Mouse (Mus musculus) MEL (cell line): ENCODE measurements around the gene Zfp949. TPM values are rescaled to one million over a fixed set of nuclear protein-coding genes. Genes with fewer than 3 reads are reported as not detected.
A peak's percentile ranks its signal among the peaks of the same experiment; 100 is the strongest.

Experiments
- DNase-seq: peaks from one replicate; pipeline ENCODE4 v3.0.0; 2011; ENCODE audit warnings: low read depth, low spot score
- H3K27ac ChIP-seq: 2 replicates; pipeline ENCODE4 v1.5.1; 2012; ENCODE audit warnings: low read depth, mild to moderate bottlenecking, control low read depth, low read length, moderate library complexity; ENCODE audit not compliant: control insufficient read depth
- H3K27me3 ChIP-seq, 2 experiments: fragments of 150-350 bp in 1 of 2; sonication (generic) in 1 of 2; 2 replicates each; pipeline ENCODE4 v1.6.1; 2012; ENCODE audit warnings: low read length in 2 of 2, mild to moderate bottlenecking in 2 of 2, improper control_type of control experiment in 1 of 2, moderate library complexity in 1 of 2; ENCODE audit not compliant: insufficient read depth in 2 of 2, control insufficient read depth in 1 of 2
- H3K36me3 ChIP-seq, 2 experiments: 2 replicates each; pipeline ENCODE4 v1.6.1; 2012 to 2014; ENCODE audit warnings: low read length in 2 of 2, improper control_type of control experiment in 1 of 2, inconsistent platforms in 1 of 2, mild to moderate bottlenecking in 1 of 2; ENCODE audit not compliant: insufficient read depth in 2 of 2, control insufficient read depth in 1 of 2
- H3K4me1 ChIP-seq, 2 experiments: fragments of 150-350 bp in 1 of 2; sonication (generic) in 1 of 2; 2 replicates each; pipeline ENCODE4 v1.6.1; 2012; ENCODE audit warnings: low read length in 2 of 2, improper control_type of control experiment in 1 of 2, mild to moderate bottlenecking in 1 of 2; ENCODE audit not compliant: insufficient read depth in 2 of 2, control insufficient read depth in 1 of 2
- H3K4me3 ChIP-seq, 2 experiments: fragments of 150-350 bp in 1 of 2; sonication (generic) in 1 of 2; 2 replicates each; pipeline ENCODE4 v1.5.1; 2012; ENCODE audit warnings: low read depth in 2 of 2, low read length in 2 of 2, mild to moderate bottlenecking in 2 of 2, moderate library complexity in 2 of 2, control low read depth in 1 of 2, improper control_type of control experiment in 1 of 2; ENCODE audit not compliant: control insufficient read depth in 1 of 2, insufficient read depth in 1 of 2
- H3K79me2 ChIP-seq: 2 replicates; pipeline ENCODE4 v1.6.1; 2012; ENCODE audit warnings: mild to moderate bottlenecking, low read length, moderate library complexity; ENCODE audit not compliant: control insufficient read depth, poor library complexity, insufficient read depth
- H3K9ac ChIP-seq: 2 replicates; pipeline ENCODE4 v1.6.1; 2012; ENCODE audit warnings: low read depth, mild to moderate bottlenecking, control low read depth, low read length, moderate library complexity; ENCODE audit not compliant: control insufficient read depth, poor library complexity, severe bottlenecking
- H3K9me3 ChIP-seq: fragments of 150-350 bp; sonication (generic); replicated peaks from 2 replicates; pipeline ENCODE4 v1.6.1; 2012; ENCODE audit warnings: mild to moderate bottlenecking, low read length, improper control_type of control experiment, moderate library complexity; ENCODE audit not compliant: insufficient read depth
- BHLHE40 ChIP-seq: IDR thresholded peaks from 2 replicates; pipeline ENCODE4 v1.6.1; 2012; ENCODE audit warnings: low read depth, mild to moderate bottlenecking, inconsistent platforms, low read length, improper control_type of control experiment, borderline replicate concordance
- CHD1 ChIP-seq: IDR thresholded peaks from 2 replicates; pipeline ENCODE4 v1.6.1; 2012; ENCODE audit warnings: low read depth, mild to moderate bottlenecking, inconsistent platforms, low read length, improper control_type of control experiment
- CHD2 ChIP-seq: IDR thresholded peaks from 2 replicates; pipeline ENCODE4 v1.6.1; 2011; ENCODE audit warnings: low read length, improper control_type of control experiment
- CTCF ChIP-seq, 3 experiments: IDR thresholded peaks in 2 of 3; conservative IDR thresholded peaks in 1 of 3; 2 replicates each; pipeline ENCODE4 v1.5.1; 2011 to 2012; ENCODE audit warnings: low read length in 3 of 3, low read depth in 2 of 3, mild to moderate bottlenecking in 2 of 3, improper control_type of control experiment in 1 of 3, inconsistent platforms in 1 of 3, mixed read lengths in 1 of 3, moderate library complexity in 1 of 3; ENCODE audit not compliant: control insufficient read depth in 1 of 3, insufficient read depth in 1 of 3, poor library complexity in 1 of 3, severe bottlenecking in 1 of 3
- E2F4 ChIP-seq: IDR thresholded peaks from 2 replicates; pipeline ENCODE4 v1.6.1; 2011; ENCODE audit warnings: low read depth, low read length, improper control_type of control experiment, borderline replicate concordance
- ELF1 ChIP-seq: IDR thresholded peaks from 2 replicates; pipeline ENCODE4 v1.6.1; 2014; ENCODE audit warnings: low read depth, mild to moderate bottlenecking, inconsistent platforms, low read length, improper control_type of control experiment, moderate library complexity
- EP300 ChIP-seq, 2 experiments: IDR thresholded peaks; 2 replicates each; pipeline ENCODE4 v1.6.1; 2011; ENCODE audit warnings: improper control_type of control experiment in 2 of 2, low read length in 2 of 2, low read depth in 1 of 2, mild to moderate bottlenecking in 1 of 2
- ETS1 ChIP-seq: IDR thresholded peaks from 2 replicates; pipeline ENCODE4 v1.6.1; 2012; ENCODE audit warnings: low read depth, mild to moderate bottlenecking, inconsistent platforms, low read length, improper control_type of control experiment, moderate library complexity
- GABPA ChIP-seq: IDR thresholded peaks from 2 replicates; pipeline ENCODE4 v1.6.1; 2012; ENCODE audit warnings: low read depth, mild to moderate bottlenecking, inconsistent platforms, low read length, improper control_type of control experiment, moderate library complexity
- GATA1 ChIP-seq: IDR thresholded peaks from 2 replicates; pipeline ENCODE4 v1.6.1; 2011; ENCODE audit warnings: low read depth, low read length, improper control_type of control experiment
- HCFC1 ChIP-seq: IDR thresholded peaks from 2 replicates; pipeline ENCODE4 v1.6.1; 2012; ENCODE audit warnings: low read depth, mild to moderate bottlenecking, inconsistent platforms, low read length, improper control_type of control experiment, moderate library complexity
- JUND ChIP-seq: IDR thresholded peaks from 2 replicates; pipeline ENCODE4 v1.6.1; 2011; ENCODE audit warnings: low read depth, mild to moderate bottlenecking, improper control_type of control experiment, low read length
- KAT2A ChIP-seq: conservative IDR thresholded peaks from 2 replicates; pipeline ENCODE4 v1.6.1; 2012; ENCODE audit warnings: low read depth, low read length, improper control_type of control experiment, inconsistent platforms
- MAX ChIP-seq: IDR thresholded peaks from 2 replicates; pipeline ENCODE4 v1.6.1; 2011; ENCODE audit warnings: low read length, improper control_type of control experiment
- MAZ ChIP-seq: IDR thresholded peaks from 2 replicates; pipeline ENCODE4 v1.6.1; 2012; ENCODE audit warnings: low read depth, mild to moderate bottlenecking, inconsistent platforms, low read length, improper control_type of control experiment
- MEF2A ChIP-seq: IDR thresholded peaks from 2 replicates; pipeline ENCODE4 v1.6.1; 2014; ENCODE audit warnings: low read depth, mild to moderate bottlenecking, inconsistent platforms, low read length, improper control_type of control experiment; ENCODE audit not compliant: poor library complexity, insufficient replicate concordance, severe bottlenecking; ENCODE audit errors: extremely low read depth
- MXI1 ChIP-seq: IDR thresholded peaks from 2 replicates; pipeline ENCODE4 v1.6.1; 2011; ENCODE audit warnings: mild to moderate bottlenecking, low read depth, low read length, improper control_type of control experiment
- MYB ChIP-seq: IDR thresholded peaks from 2 replicates; pipeline ENCODE4 v1.6.1; 2011; ENCODE audit warnings: mild to moderate bottlenecking, low read depth, low read length, improper control_type of control experiment
- MYC ChIP-seq: IDR thresholded peaks from 2 replicates; pipeline ENCODE4 v1.6.1; 2011; ENCODE audit warnings: low read depth, mild to moderate bottlenecking, low read length, improper control_type of control experiment, moderate library complexity
- NELFE ChIP-seq: IDR thresholded peaks from 2 replicates; pipeline ENCODE4 v1.6.1; 2011; ENCODE audit warnings: low read depth, low read length, improper control_type of control experiment
- NRF1 ChIP-seq: IDR thresholded peaks from 2 replicates; pipeline ENCODE4 v1.6.1; 2014; ENCODE audit warnings: low read depth, mild to moderate bottlenecking, inconsistent platforms, low read length, improper control_type of control experiment, moderate library complexity; ENCODE audit not compliant: poor library complexity, insufficient read depth, severe bottlenecking
- POLR2A ChIP-seq, 2 experiments: IDR thresholded peaks; 2 replicates each; pipeline ENCODE4 v1.6.1; 2011 to 2012; ENCODE audit warnings: low read length in 2 of 2, mild to moderate bottlenecking in 2 of 2, control low read depth in 1 of 2, improper control_type of control experiment in 1 of 2, low read depth in 1 of 2, moderate library complexity in 1 of 2; ENCODE audit not compliant: control insufficient read depth in 1 of 2, insufficient read depth in 1 of 2, poor library complexity in 1 of 2
- POLR2AphosphoS2 ChIP-seq: IDR thresholded peaks from 2 replicates; pipeline ENCODE4 v1.6.1; 2011; ENCODE audit warnings: low read length, improper control_type of control experiment
- POLR2AphosphoS5 ChIP-seq: IDR thresholded peaks from 2 replicates; pipeline ENCODE4 v1.6.1; 2012; ENCODE audit warnings: low read depth, borderline replicate concordance, mild to moderate bottlenecking, inconsistent platforms, low read length, moderate library complexity, mixed read lengths
- RAD21 ChIP-seq: IDR thresholded peaks from 2 replicates; pipeline ENCODE4 v1.6.1; 2011; ENCODE audit warnings: mild to moderate bottlenecking, low read depth, low read length, improper control_type of control experiment
- RCOR1 ChIP-seq: IDR thresholded peaks from 2 replicates; pipeline ENCODE4 v1.6.1; 2012; ENCODE audit warnings: low read depth, mild to moderate bottlenecking, inconsistent platforms, low read length, improper control_type of control experiment
- SIN3A ChIP-seq: IDR thresholded peaks from 2 replicates; pipeline ENCODE4 v1.6.1; 2012; ENCODE audit warnings: low read length, improper control_type of control experiment, inconsistent platforms
- SMC3 ChIP-seq: IDR thresholded peaks from 2 replicates; pipeline ENCODE4 v1.6.1; 2011; ENCODE audit warnings: low read depth, low read length, improper control_type of control experiment
- TAL1 ChIP-seq: IDR thresholded peaks from 2 replicates; pipeline ENCODE4 v1.6.1; 2012; ENCODE audit warnings: mild to moderate bottlenecking, inconsistent platforms, low read length, moderate library complexity, mixed read lengths
- TBP ChIP-seq: IDR thresholded peaks from 2 replicates; pipeline ENCODE4 v1.8.0; 2011; ENCODE audit warnings: low read depth, low read length, improper control_type of control experiment
- TCF12 ChIP-seq: IDR thresholded peaks from 2 replicates; pipeline ENCODE4 v1.6.1; 2014; ENCODE audit warnings: low read depth, mild to moderate bottlenecking, inconsistent platforms, low read length, improper control_type of control experiment, moderate library complexity
- UBTF ChIP-seq: IDR thresholded peaks from 2 replicates; pipeline ENCODE4 v1.6.1; 2012; ENCODE audit warnings: low read depth, mild to moderate bottlenecking, inconsistent platforms, low read length, improper control_type of control experiment, moderate library complexity, borderline replicate concordance; ENCODE audit not compliant: insufficient read depth
- USF1 ChIP-seq: IDR thresholded peaks from 2 replicates; pipeline ENCODE4 v1.6.1; 2014; ENCODE audit warnings: low read depth, mild to moderate bottlenecking, inconsistent platforms, low read length, improper control_type of control experiment, moderate library complexity
- USF2 ChIP-seq, 2 experiments: IDR thresholded peaks; 2 replicates each; pipeline ENCODE4 v1.6.1; 2011 to 2012; ENCODE audit warnings: improper control_type of control experiment in 2 of 2, low read length in 2 of 2, borderline replicate concordance in 1 of 2, inconsistent platforms in 1 of 2, low read depth in 1 of 2, mild to moderate bottlenecking in 1 of 2; ENCODE audit not compliant: insufficient read depth in 1 of 2
- ZC3H11A ChIP-seq: IDR thresholded peaks from 2 replicates; pipeline ENCODE4 v1.6.1; 2012; ENCODE audit warnings: low read depth, mild to moderate bottlenecking, inconsistent platforms, low read length, improper control_type of control experiment
- ZKSCAN1 ChIP-seq: IDR thresholded peaks from 2 replicates; pipeline ENCODE4 v1.6.1; 2012; ENCODE audit warnings: low read depth, mild to moderate bottlenecking, inconsistent platforms, low read length, improper control_type of control experiment, moderate library complexity
- ZMIZ1 ChIP-seq: IDR thresholded peaks from 2 replicates; pipeline ENCODE4 v1.6.1; 2012; ENCODE audit warnings: low read depth, mild to moderate bottlenecking, inconsistent platforms, low read length, improper control_type of control experiment, moderate library complexity
- ZNF384 ChIP-seq: IDR thresholded peaks from 2 replicates; pipeline ENCODE4 v1.6.1; 2012; ENCODE audit warnings: low read depth, mild to moderate bottlenecking, inconsistent platforms, low read length, improper control_type of control experiment
- polyA plus RNA-seq, 2 experiments: library from polyadenylated mRNA; stranded (reverse) in 1 of 2; unstranded in 1 of 2; fragments of >175 nt in 1 of 2; fragments of >200 nt in 1 of 2; gene quantifications; 2 replicates each; pipeline versions ENCODE4 v1.2.1 to v1.2.4; 2012; ENCODE audit warnings: low replicate concordance in 2 of 2, low read depth in 1 of 2; ENCODE audit not compliant: insufficient read length in 2 of 2, insufficient read depth in 1 of 2, missing spikeins in 1 of 2
- total RNA-seq: library from RNA; depleted of rRNA; stranded (reverse); fragments of 300-350 nt; gene quantifications from 2 replicates; pipeline ENCODE4 v1.2.3, GENCODE M21; 2012

Gene Zfp949
- total and polyA plus RNA-seq, 3 experiments, result 4.5 to 4.6 TPM; not detected in 1

GRCm38 (mm10) chr9:88546166-88546565 is 1.7 kb upstream of the Zfp949 start:
- Histone ChIP-seq H3K27me3 (no peaks in the 10 kb centered on the region), H3K4me3 (peak overlapping the region in 1 of 2 experiments; percentile 57; a peak in 2 of 4 replicates), H3K9ac (peak overlapping the region; percentile 51; the same call in 1 of the 2 replicates), H3K4me1 (peaks cover 0 to 3% of the 10 kb centered on the region in 2 experiments; a peak in 1 of 4 replicates), H3K27ac (no peak overlapping the region), H3K79me2 (peaks cover 6% of the 10 kb centered on the region), H3K9me3 (no peaks in the 10 kb centered on the region), H3K36me3 (peaks cover 0 to 7% of the 10 kb centered on the region in 2 experiments; a peak in 1 of 4 replicates)
- peak; percentile 91 for DNase-seq
- TF ChIP-seq ZNF384, result no peak
- TF ChIP-seq BHLHE40, result no peak
- TF ChIP-seq CHD2, result no peak
- no peak for TF ChIP-seq NELFE
- TF ChIP-seq SMC3, result peak; percentile 82
- TF ChIP-seq EP300 (IDR thresholded peaks at IDR 0.05; ENCODE audit: low read depth in 1 of 2, low read length in 2 of 2), result no peak
- TF ChIP-seq SIN3A, result 0 out of 2 replicates have a peak, but pooled peaks have one; percentile 40
- TF ChIP-seq POLR2A (IDR thresholded peaks at IDR 0.05; ENCODE audit: control insufficient read depth in 1 of 2, insufficient read depth in 1 of 2, low read depth in 1 of 2, low read length in 2 of 2, poor library complexity in 1 of 2), result no peak
- no peak for TF ChIP-seq MYC
- TF ChIP-seq KAT2A, result no peak
- TF ChIP-seq GATA1, result peak; percentile 23; the same call in 1 of the 2 replicates
- TF ChIP-seq CTCF (IDR thresholded peaks at IDR 0.05 in 2 of 3, conservative IDR thresholded peaks at IDR 0.05 in 1 of 3; ENCODE audit: control insufficient read depth in 1 of 3, insufficient read depth in 1 of 3, low read depth in 2 of 3, low read length in 3 of 3, poor library complexity in 1 of 3, severe bottlenecking in 1 of 3), result peak; percentile 71 to 94 (median 88)
- peak; percentile 42; the same call in 1 of the 2 replicates for TF ChIP-seq HCFC1
- peak; percentile 96 for TF ChIP-seq RAD21
- no peak for TF ChIP-seq POLR2AphosphoS5
- peak; percentile 86 for TF ChIP-seq ZC3H11A
- no peak for TF ChIP-seq RCOR1
- TF ChIP-seq UBTF, result no peak
- no peak for TF ChIP-seq E2F4
- TF ChIP-seq MXI1, result no peak
- TF ChIP-seq TCF12, result no peak
- no peak for TF ChIP-seq ELF1
- TF ChIP-seq CHD1, result no peak
- no peak for TF ChIP-seq ZKSCAN1
- no peak for TF ChIP-seq GABPA
- no peak for TF ChIP-seq MYB
- TF ChIP-seq USF1, result no peak
- TF ChIP-seq MAZ, result no peak
- TF ChIP-seq NRF1, result no peak
- TF ChIP-seq POLR2AphosphoS2, result no peak
- no peak for TF ChIP-seq ETS1
- TF ChIP-seq JUND, result no peak
- TF ChIP-seq MEF2A, result no peak
- TF ChIP-seq ZMIZ1, result no peak
- peak; percentile 32; the same call in 1 of the 2 replicates for TF ChIP-seq TBP
- TF ChIP-seq MAX, result no peak
- no peak for TF ChIP-seq TAL1
- TF ChIP-seq USF2 (IDR thresholded peaks at IDR 0.05; ENCODE audit: borderline replicate concordance in 1 of 2, insufficient read depth in 1 of 2, low read depth in 1 of 2, low read length in 2 of 2), result no peak
